Mouse (Mus musculus): ENCODE results near the gene Kcnq1.

- TF ChIP-seq POLR2A (IDR thresholded peaks at IDR 0.05; ENCODE audit: borderline replicate concordance, insufficient read depth, low read length) (no peak), CTCF (IDR thresholded peaks at IDR 0.05; ENCODE audit: borderline replicate concordance, insufficient read depth, low read depth, low read length) (no peak)
These were observed 179.3 kb downstream of the Kcnq1 start for GRCm38 (mm10) chr7:143285440-143285839.
